Mouse (Mus musculus): ENCODE results near the gene Rad9a.

GRCm38 (mm10) chr19:4163543-4163887, 37.9 kb downstream of the Rad9a start:
- TF ChIP-seq POLR2A (IDR thresholded peaks at IDR 0.05; ENCODE audit: insufficient read depth, low read depth, low read length) (no peak), CTCF (IDR thresholded peaks at IDR 0.05) (no peak), EP300 (IDR thresholded peaks at IDR 0.05; ENCODE audit: insufficient read depth, low read depth, low read length) (no peak)

Data from heart, adult 2 months (tissue).